Mouse (Mus musculus): ENCODE measurements at regions not wholly inside any gene's neighbourhood (a gene's known extent, or its start where the extent isn't known, plus 50 kb on each side); places are given as distances from the start of the nearest gene placed in this dataset.
A peak's percentile ranks its signal among the peaks of the same experiment; 100 is the strongest.

GRCm38 (mm10) chr9:117956691-117957090 lies 83.6 kb upstream of the Azi2 start:
- TF ChIP-seq POLR2A (IDR thresholded peaks at IDR 0.05; ENCODE audit: insufficient read length, low read depth) = no peak
- no peak for TF ChIP-seq REST (IDR thresholded peaks at IDR 0.05; ENCODE audit: insufficient read depth, insufficient read length)
- no peak for TF ChIP-seq E2F4 (IDR thresholded peaks at IDR 0.05; ENCODE audit: insufficient read depth)
- TF ChIP-seq MYOD1 (IDR thresholded peaks at IDR 0.05; ENCODE audit: control insufficient read depth in 1 of 3, insufficient read length in 2 of 3, low read depth in 2 of 3) = peak in 2 of 3 experiments; percentile 42 to 52
- TF ChIP-seq TCF12 (IDR thresholded peaks at IDR 0.05; ENCODE audit: insufficient read depth, poor library complexity, severe bottlenecking) = no peak

All from myocyte (in vitro differentiated cells).